Mouse (Mus musculus) adrenal gland, adult (tissue): ENCODE results near the gene Mms19.

ENCODE experiments used
- DNase-seq, 2 experiments: peaks; one replicate each; pipeline ENCODE4 v3.0.0; 2022 to 2023; ENCODE audit warnings: low spot score in 1 of 2; ENCODE audit not compliant: inconsistent age in 2 of 2

The Mms19 gene

DNA sequence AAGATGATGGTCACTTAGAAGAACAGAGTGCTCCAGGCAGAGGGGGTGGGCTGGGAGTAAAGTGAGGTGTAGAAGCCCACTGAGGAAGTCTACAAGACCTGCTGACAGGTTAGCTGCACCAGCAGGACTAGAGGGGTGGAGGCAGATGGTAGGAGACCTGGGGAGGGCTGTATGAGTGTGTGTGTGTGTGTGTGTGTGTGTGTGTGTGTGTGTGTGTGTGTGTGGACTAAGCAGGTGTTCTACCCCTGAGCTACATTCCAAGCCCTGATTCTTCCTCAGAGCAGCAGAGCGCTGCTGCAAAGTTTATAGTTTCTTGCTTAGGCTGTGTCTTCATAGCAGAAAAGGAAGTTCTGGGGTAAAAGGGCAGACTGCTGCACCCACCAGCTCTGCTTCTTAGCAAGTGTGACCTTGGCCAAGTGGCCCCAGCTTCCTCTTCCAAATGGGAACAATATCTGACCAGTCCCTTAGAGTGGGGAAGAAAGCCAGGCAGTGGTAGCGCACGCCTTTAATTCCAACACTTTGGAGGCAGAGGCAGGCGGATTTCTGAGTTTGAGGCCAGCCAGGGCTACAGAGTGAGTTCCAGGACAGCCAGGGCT, 18.8 kb upstream of the Mms19 start:
- peak in 1 of 2 experiments; percentile 57 for DNase-seq

DNA sequence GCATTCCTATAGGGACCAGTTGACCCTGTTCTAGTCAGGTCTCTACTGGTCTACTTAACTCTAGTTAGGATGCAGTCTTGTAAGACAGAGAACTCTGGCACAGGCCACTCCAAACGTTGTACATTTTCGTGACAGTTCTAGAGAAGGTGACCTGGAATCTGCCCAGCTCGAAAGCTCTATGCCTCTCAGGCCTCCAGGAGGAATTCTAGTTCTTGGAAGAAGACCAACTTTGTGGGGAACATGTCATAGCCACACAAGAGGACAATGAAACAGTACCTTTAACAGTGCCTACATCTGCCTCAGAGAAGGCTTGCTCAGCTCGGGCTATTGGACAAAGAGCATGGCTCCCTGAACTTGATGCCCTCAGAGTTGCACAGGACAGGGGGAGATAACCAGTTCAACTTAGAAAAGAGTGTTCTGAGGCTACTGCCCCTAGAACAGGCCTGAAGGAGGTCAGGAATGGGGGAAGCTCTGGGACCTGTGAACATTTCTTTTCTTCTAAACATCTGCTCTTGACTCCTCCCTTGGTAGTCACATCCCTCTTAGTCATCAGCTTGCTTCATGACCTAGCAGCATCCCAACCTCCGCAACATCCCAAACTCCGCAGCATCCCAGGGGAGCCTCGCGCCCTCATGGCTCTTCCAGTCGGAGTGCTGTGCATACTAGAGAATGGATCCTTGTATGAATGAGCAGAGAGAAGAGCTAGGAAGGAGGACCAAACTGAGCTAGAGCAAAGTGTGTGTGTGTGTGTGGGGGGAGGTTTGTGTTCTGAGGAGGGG, 18.0 kb upstream of the Mms19 start:
- peak in 1 of 2 experiments; percentile 51 for DNase-seq

DNA sequence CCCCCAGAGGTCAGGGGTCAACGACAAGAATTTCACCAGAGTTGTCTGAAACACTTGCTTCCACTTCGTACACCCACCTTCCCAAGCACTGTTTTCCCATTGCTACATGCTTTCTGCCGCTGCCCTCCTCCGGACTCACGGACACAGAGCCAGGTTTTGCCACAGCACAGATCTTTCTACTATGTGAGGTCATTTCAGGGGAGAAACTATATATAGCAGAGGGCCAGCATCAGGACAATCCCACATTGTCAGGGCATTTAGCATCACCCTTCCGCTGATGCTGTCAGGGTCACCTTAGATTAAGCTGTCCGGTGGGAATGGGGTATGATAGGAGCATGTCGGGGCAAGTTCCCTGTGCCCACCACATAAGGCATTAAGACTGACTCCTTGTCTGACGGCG, 16.1 kb upstream of the Mms19 start:
- DNase-seq: peak in 1 of 2 experiments; percentile 44

DNA sequence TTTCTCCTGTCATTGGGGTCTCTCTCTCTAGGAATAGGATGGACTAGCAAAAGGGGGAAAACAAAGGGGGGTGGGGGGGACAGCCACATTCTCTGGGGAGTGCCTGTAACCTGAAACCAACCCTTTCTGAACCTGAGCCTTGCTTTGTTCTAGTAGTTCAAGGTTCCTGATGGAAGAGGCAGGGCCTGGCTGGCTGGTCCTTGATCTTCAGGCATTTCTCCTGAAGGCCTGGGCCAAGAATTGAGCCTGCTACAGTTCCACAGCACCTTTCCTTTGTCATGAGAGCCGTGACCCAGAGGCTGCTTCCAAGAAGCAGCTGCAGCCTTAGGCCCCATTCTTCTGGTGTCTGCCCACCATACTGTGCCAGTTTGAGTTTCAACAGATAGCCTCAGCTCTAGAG, 14.5 kb upstream of the Mms19 start:
- DNase-seq: peak in 1 of 2 experiments; percentile 61

DNA sequence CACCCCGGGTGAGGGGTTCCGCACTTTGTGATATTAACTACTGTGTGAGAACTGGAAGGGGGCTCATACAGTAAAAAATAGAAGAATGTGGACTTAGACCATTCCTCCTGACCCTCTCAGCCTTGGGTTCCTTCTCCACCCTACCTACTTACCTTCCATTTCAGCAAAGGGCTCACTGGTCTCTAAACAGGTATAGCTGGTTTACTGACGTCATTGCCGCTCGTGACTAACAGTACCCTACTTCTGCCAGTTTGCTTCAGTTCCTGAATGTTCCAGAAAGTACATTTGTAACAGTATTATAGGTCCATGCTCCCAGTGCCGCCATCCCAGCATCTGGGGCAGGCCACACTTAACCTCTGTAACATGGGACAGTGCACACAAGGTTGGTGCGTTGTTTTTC, 13.1 kb upstream of the Mms19 start:
- DNase-seq: no peak

DNA sequence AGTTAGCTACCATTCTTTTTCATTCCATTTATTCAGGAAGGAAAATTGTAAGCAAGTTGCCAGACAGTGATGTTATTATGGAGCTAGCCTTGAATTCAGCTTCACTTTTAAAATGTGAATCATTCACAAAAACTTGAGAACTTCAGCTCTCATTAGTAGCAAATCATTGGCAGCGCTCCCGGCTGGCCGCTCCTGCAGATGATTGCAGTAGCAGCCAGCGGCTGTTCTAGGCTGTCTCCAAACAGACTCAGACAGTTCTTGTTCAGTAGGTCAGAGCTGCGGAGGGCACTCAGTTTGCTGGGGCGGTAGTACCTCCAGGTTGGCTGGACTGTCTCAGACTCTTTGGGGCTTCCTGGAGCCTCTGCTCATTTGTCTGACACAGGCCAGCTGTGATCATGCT, 12.5 kb upstream of the Mms19 start:
- DNase-seq: peak; percentile 79 to 93

DNA sequence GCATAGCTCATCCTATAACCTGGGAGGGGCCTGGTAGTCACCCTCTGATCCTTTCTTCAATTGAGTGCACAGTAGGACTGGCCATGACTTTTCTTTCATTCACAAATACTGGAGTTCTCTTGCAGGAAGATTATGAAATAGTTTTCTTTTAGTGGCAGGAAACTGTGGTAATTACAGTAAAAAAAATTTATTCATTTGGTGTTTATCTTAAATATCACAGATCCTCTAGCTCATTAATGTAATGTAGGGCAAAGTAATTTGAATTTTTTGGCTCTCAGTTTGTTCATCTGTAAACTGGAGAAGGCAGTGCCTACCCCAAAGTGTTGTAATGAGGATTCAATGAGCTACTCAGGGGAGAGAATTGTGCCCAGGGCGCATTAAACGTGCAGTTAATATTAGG, 12.0 kb upstream of the Mms19 start:
- DNase-seq: no peak

DNA sequence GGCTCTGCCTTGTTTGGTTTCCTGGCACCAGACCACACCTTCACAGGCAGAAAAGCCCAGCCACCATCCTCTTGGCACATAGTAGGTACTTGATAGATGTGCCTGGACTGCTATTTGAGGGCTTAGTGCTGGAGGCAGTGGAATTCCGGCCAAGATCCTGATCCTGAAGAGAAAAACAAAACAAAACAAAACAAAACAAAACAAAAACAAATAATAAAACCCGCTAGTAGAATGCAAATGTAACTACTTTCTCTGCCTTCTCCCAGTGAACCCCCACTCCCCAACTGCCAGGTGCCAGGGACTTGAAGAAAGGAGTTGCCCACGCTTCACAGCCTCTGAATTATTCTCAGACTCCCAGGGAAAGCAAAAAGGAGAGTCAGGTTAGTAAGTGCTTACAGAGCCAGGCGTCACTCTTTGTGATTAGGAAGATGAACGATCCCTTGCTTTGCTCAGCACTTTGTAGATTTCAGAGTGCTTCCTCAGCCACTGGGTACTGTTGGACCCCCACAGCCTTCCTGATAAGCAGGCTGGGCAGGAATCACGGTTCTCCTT, 11.0 kb upstream of the Mms19 start:
- no peak for DNase-seq

DNA sequence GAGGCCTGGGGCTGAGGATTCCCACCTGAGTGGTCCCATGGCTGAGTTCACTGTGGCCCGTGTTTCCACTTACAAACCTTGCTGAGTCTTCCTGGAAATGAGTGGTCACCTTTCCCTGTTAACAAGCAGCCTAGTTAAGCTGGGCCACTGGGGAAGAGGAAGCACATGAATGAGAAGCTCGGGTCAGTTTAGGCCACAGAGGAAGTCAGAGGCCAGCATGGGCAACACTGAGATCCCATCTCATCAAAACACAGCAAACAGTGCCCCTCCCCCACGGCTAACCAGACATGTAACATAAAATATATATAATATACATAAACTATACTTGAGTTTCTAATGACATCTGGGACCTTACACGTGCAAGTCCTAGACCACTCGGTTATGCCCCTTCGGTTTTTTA, 8.9 kb upstream of the Mms19 start:
- peak in 1 of 2 experiments; percentile 38 for DNase-seq

DNA sequence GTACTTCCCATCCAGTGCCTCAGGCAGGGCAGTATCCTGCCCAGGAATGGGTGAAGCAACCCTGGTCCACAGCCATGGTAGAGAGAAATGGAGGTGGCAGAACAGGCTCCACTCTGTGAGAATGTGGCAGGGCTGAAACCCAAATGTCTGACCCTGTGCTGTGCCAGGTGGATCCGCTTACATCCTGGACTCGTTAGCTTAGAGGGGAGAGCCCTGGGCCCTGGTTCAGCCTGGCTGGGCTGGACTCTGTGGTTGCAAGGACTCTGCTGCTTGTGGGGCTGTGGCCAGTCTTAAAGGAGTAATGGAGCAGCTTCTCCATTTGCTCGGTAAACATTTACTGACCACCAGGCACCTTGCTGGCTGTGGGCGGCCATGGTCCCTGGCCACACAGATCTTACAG, 6.2 kb upstream of the Mms19 start:
- peak in 1 of 2 experiments; percentile 25 for DNase-seq

DNA sequence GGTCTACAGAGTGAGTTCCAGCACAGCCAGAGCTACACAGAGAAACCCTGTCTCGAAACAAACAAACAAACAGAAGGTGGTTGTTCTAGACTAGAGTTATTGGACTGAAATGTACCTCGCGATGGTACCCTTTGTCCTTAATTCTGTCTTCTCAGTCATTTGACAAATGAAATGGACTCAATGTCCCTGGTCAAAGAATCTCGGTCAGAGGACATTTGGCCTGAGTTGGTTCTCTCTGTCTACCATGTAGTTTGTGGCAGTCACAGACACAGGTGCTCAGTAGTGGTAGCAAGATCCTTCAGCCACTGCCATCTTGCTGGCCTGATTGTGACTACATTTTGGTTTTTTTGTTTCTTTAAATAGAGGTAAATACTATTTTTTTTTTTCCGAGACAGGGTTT, 5.0 kb upstream of the Mms19 start:
- no peak for DNase-seq

DNA sequence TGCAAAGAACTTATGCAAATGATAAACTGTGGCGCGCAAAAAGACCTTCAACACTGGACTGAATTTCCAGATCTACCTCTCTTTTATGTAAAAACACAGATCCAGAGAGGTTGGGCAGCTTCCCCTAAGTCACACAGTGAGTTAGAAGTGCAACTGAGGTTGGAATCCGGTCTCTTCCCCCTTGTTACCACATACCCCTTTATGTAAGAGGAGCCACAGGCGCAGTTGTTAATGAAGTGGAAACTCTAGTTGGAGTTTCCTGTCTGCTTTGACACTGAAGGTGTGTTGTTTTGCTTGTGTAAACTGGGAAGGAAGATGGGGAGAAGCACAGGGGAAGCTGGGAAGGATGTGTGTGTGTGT, 1.8 kb upstream of the Mms19 start:
- DNase-seq: no peak

DNA sequence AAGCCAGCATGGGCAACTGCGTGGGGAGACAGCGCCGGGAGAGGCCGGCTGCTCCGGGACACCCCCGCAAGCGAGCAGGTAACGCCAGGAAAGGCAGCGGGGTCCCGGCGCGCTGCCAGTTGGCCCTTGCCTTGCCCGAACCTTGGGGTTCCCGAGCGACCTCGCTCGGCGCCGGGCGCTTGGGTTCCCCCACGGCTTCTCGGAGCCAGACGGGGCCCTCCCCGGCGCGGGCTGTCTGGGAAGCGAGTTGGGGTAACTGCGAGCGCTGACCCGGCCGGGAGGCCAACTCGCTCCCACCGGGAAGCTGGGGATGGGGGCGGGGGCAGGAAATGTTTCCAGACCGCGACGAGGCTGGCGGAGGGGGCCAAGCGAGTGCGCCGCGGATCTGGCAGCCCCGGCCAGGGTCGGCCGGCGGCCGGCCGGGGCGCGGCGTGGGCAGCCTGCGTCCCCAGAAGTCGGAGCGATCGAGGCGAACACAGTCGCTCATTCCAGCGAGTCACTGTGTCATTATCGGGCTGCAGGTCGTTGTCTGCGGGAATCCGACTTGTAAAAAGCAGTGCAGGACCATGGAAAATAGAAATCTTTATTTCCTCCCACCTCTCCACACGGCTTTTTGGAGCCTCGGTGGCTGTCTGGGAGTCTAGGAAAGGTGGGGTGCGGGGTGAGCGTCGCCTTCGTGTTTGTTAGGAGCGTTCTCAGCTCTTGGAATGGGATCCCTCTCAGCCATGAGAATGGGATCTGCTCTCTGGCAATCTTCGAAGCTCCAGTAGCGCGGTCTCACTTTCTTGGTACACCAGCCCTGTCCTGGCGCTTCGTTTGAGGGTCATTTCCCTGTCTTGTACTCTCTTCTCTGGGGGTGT, 1.2 kb upstream of the Mms19 start:
- peak in 1 of 2 experiments; percentile 91 for DNase-seq

DNA sequence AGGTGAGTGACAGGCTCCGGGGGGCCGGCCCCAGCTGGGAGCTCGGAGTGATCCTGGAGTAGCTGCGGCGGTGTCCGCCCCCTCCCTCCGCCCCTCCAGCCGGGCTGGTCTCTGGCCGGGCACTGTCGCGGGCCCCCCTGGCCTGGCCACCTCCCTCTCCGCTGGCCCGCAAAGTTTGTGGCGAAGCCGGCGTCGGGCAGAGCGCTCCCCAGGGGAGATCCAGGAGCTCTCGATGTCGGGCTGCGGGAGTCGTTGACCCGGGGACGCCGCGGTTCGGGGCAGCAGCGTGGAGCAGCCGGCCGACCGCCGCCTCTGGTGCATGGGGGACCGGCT, 604 bp upstream of the Mms19 start, which contains the start of gene Ubtd1:
Gene Ubtd1 (plus strand): TSS at position 169 of the 333 bp plus-strand sequence.
- DNase-seq: no peak

DNA sequence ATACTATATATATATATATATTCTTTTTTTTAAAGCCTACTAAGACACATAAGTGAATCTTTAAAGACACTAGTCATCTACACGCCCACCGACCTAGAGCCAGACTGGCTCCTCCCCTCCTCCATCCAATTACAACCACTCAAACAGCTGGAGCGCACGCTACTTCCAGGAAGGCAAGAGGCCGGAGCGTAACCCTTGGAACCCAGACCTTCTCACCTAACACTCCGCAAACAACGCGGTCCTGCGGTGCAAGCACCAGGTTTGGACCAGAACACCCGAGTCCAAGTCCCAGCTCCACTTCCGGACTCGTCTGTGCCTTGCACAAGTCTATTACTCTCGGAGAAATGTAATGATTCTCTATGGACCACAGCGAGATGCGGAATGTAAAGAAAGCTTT, 537 bp downstream of the Mms19 start:
- DNase-seq: no peak

DNA sequence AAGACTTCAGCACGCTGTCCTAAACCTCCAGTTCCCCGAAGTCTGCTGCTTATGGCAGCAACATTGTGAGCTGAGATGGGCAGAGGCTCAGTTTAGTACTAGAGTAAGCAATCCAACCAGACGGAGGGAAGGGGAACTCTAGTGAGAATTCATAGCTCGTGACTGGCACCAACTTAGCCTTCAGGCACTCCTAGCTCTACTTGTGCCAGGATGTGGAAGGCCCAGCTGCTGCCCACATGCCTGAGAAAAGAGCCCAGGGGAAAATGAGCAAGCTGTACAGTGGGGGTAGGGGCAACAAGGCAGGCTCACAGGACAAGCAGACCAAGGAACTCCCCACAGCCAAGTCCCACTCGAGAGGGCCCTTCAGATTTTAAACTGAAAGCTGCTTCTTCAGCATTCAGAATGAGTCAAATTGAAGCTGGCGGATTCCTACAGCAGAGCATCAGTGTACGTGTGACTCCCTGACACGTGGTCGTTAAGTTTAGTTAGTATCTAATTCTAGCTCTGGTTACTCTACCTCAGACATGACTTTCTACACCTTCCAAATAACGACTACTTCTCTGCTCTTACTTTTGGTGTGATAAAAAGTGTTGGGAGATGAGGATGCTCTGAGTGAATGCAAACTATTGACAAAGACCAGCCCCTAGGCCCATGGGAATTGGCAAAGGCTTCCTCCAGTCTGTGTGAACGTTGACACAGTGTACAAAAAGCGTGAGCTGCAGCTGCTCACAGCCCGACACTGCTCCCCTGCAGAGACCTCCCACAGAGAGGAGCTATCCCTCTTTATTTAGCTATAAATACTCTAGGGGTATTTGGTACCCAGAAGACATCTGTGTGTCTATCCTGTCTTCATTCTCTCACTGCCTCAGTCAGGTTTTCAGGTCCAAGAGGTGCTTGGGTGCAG, 6.8 kb downstream of the Mms19 start:
- DNase-seq: no peak

DNA sequence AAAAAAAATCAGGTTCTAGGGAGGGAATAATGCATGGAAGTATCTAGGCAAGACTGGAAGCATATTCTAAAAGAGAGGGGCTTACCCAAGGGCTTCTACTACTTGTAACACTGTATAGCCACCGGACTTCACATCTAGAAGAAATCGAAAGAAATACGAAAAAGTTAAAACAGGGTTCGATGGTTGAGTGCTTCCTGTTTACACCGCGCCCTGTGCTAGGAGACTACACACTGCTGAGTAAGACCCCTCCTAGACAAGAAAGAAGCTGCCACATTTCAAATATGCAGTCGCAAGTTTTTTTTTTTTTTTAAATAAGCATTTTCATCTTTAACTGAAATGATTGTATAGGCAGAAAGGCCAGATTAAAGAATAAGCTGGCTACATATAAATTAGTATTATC, 11.3 kb downstream of the Mms19 start:
- no peak for DNase-seq

DNA sequence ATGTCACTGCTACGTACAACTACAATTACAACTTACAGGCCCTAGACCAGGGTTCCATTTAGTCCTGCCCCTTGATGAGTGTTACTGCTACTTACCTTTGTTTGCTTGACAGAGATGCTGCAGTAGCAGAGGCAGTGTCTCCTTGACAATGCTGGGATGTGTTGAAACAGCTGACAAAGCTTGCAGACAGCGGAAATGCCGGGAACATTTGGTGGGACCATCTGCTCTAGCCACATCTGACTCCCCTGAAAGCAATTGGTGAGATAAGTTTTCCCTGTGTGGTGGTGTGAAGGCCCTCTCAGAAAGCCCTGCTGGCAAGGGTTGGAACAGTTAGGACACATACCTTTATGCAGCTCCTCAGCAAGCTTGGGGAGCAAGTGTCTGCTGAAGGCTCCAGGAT, 27.4 kb downstream of the Mms19 start:
- no peak for DNase-seq

DNA sequence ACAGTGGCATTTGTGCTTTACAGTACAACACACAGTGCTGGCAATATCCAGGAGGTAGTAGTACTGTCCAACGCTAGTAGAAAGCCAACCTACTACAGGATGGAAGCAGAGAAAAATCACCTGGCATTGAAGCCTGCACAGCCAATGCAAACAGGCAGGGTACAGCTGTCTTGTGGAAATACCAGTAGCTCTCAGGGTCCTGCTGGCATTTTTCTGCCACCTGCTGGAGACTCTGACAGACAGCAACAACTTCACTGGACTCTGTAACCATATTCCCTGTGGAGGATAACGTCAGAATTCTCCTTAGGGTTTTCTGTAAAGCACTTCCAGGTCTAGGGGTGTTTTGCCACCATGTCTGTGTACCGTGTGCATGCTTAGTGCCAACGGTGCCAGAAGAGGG, 28.7 kb downstream of the Mms19 start:
- peak in 1 of 2 experiments; percentile 49 for DNase-seq

DNA sequence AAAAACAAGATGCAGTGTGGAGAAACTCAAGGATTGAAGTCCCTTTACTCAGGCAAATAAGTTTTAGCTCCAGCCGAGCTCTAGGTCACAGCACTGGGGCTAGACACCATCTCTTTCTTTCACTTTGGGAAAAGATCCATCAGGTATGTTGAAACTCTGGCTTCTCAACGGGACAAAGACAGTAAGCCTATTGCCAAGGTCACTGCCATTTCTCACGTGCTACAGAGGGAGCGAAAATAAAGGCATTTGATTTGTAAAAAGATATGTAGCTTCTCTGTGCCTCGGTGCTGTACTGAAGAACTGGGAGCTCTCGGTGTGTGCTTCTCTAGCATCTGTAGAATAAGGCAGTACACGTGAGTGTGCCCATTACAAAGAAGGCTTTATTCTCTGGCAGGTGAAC, 37.1 kb downstream of the Mms19 start:
- peak in 1 of 2 experiments; percentile 60 for DNase-seq

DNA sequence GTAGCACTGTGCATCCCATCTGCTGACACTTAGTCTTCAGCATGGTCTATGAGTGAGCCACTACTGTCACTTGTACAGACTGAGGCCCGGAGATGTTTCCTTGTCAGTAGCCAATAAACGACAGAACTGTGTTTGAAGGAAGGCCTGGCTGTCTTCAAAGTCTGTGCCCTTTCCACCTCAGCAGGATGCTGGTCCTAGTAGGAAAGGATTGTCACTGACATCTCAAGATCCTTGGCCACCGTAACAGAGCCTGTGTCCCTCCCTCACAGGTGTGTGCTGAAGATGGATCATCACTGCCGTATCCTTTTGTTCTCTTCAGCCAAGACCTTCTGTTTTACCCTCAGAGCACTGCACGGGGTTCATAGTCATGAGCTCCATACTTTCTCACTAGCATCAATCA, 42.4 kb downstream of the Mms19 start:
- no peak for DNase-seq
